Mouse (Mus musculus) thymus, adult 2 months (tissue): ENCODE data around the gene Amhr2.

Experiments used
- CTCF ChIP-seq: fragments of 200-500 bp; IDR thresholded peaks from 2 replicates; pipeline ENCODE4 v1.5.1; 2012; ENCODE audit warnings: mild to moderate bottlenecking, control low read depth, low read length, moderate library complexity, borderline replicate concordance; ENCODE audit not compliant: control insufficient read depth, poor library complexity, insufficient read depth; ENCODE audit errors: extremely low read depth
- POLR2A ChIP-seq: fragments of 200-500 bp; IDR thresholded peaks from 2 replicates; pipeline ENCODE4 v1.6.1; 2012; ENCODE audit warnings: mild to moderate bottlenecking, low read length, control low read depth, moderate library complexity; ENCODE audit not compliant: control insufficient read depth, poor library complexity, insufficient read depth; ENCODE audit errors: extremely low read depth

DNA sequence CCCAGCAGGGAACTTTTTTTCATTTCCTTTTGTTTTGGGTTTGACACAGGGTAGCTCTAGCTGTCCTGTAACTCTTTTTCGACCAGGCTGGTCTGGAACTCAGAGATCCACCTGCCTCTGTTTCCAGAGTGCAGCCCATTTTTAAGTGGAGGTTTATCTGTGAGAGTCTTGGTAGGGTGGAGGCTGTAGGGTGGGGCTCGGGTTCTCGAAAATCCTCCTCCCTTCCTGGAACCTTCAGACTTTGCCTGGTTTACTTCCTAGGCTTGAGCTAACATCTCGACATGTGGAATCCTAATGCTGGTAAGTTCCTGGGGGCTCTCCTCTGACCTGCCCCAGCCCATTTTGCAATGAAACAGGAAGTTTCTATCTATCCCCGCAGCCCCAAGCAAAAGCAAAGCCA lies 14.7 kb downstream of the Amhr2 start:
- TF ChIP-seq POLR2A, result no peak
- no peak for TF ChIP-seq CTCF
